Mouse (Mus musculus) intestine, embryonic 14.5 days (tissue): Measurements from ENCODE around the gene Tmem39b. TPM values are rescaled to one million over a fixed set of nuclear protein-coding genes. Genes with fewer than 3 reads are reported as not detected.

ENCODE experiments used
- microRNA-seq: library from miRNA; unstranded; fragments of <30 nt; microRNA quantifications from one replicate; pipeline ENCODE4, GENCODE M21; 2016
- polyA plus RNA-seq: library from polyadenylated mRNA; unstranded; fragments of >200 nt; fragmentation: Nextera tagmentation; extraction: Ambion mirVana; gene quantifications from 2 replicates; pipeline ENCODE4 v1.2.1, GENCODE M21; 2014

Gene Tmem39b
- polyA plus RNA-seq, 1 experiment from 2014 or later = 26.6 TPM

Small RNA genes lying within 50 kb of the gene (microRNA-seq; reads per million reads assigned to microRNA genes)
- 0.34 reads per million for gene Mir7016

Other genes starting within 250 kb of the Tmem39b start
- 21.8 and 24.6 TPM in 2 replicates for gene Bsdc1, start 235.3 kb downstream of the Tmem39b start, polyA plus RNA-seq
- not detected in 2 replicates for gene Tssk3, start 205.8 kb downstream of the Tmem39b start, polyA plus RNA-seq
- 0.47 TPM in 1 of 2 replicates, not detected in the other for gene Fam229a, start 205.6 kb downstream of the Tmem39b start, polyA plus RNA-seq
- 595 and 619 TPM in 2 replicates for gene Marcksl1, start 183.3 kb downstream of the Tmem39b start, polyA plus RNA-seq
- 212 and 230 TPM in 2 replicates for gene Hdac1, start 154.1 kb downstream of the Tmem39b start, polyA plus RNA-seq
- gene Lck, start 123.2 kb downstream of the Tmem39b start, polyA plus RNA-seq = 7.9 and 8.1 TPM in 2 replicates
- gene Fam167b, start 118.3 kb downstream of the Tmem39b start, polyA plus RNA-seq = 1.5 and 1.8 TPM in 2 replicates
- gene Eif3i, start 96.2 kb downstream of the Tmem39b start, polyA plus RNA-seq = 349 and 356 TPM in 2 replicates
- gene Tmem234, start 96.2 kb downstream of the Tmem39b start, polyA plus RNA-seq = 197 and 212 TPM in 2 replicates
- 2.6 and 3.7 TPM in 2 replicates for gene Dcdc2b, start 82.6 kb downstream of the Tmem39b start, polyA plus RNA-seq
- 26.2 and 26.4 TPM in 2 replicates for gene Iqcc, start 77.7 kb downstream of the Tmem39b start, polyA plus RNA-seq
- gene Ccdc28b, start 72.9 kb downstream of the Tmem39b start, polyA plus RNA-seq = 43.1 and 45.5 TPM in 2 replicates
- gene Txlna, start 55.8 kb downstream of the Tmem39b start, polyA plus RNA-seq = 81.7 and 92.8 TPM in 2 replicates
- gene Kpna6, start 24.1 kb downstream of the Tmem39b start, polyA plus RNA-seq = 13.3 and 13.4 TPM in 2 replicates
- gene Khdrbs1, start 45.5 kb upstream of the Tmem39b start, polyA plus RNA-seq = 96.5 and 106 TPM in 2 replicates
- 276 and 279 TPM in 2 replicates for gene Ptp4a2, start 114.4 kb upstream of the Tmem39b start, polyA plus RNA-seq
- 0.15 TPM in 1 of 2 replicates, not detected in the other for gene Spocd1, start 232.4 kb upstream of the Tmem39b start, polyA plus RNA-seq